Mouse (Mus musculus) forebrain, embryonic 12.5 days (tissue): ENCODE results near the gene Celsr1. TPM values are rescaled to one million over a fixed set of nuclear protein-coding genes. Genes with fewer than 3 reads are reported as not detected.

ENCODE experiments used
- ATAC-seq: fragments of 200-750 bp; cut with Nextera tagmentation; 2 replicates; pipeline ENCODE4 v1.8.0; 2017; ENCODE audit warnings: moderate TSS enrichment; ENCODE audit not compliant: low FRiP score
- H3K27ac ChIP-seq: fragments of 300-500 bp; sonication (generic); 2 replicates; pipeline ENCODE4 v1.5.1; 2016; ENCODE audit warnings: mild to moderate bottlenecking
- H3K27me3 ChIP-seq: fragments of 300-500 bp; sonication (generic); 2 replicates; pipeline ENCODE4 v1.6.1; 2016; ENCODE audit warnings: mild to moderate bottlenecking
- H3K36me3 ChIP-seq: fragments of 300-500 bp; sonication (generic); replicated peaks from 2 replicates; pipeline ENCODE4 v1.6.1; 2016; ENCODE audit warnings: mild to moderate bottlenecking
- H3K4me1 ChIP-seq: fragments of 300-500 bp; sonication (generic); 2 replicates; pipeline ENCODE4 v1.6.1; 2016
- H3K4me2 ChIP-seq: fragments of 300-500 bp; sonication (generic); 2 replicates; pipeline ENCODE4 v1.6.1; 2016; ENCODE audit warnings: mild to moderate bottlenecking, moderate library complexity
- H3K4me3 ChIP-seq: fragments of 300-500 bp; sonication (generic); replicated peaks from 2 replicates; pipeline ENCODE4 v1.5.1; 2016; ENCODE audit warnings: mild to moderate bottlenecking
- H3K9ac ChIP-seq: fragments of 300-500 bp; sonication (generic); 2 replicates; pipeline ENCODE4 v1.6.1; 2016; ENCODE audit warnings: mild to moderate bottlenecking
- H3K9me3 ChIP-seq: fragments of 300-500 bp; sonication (generic); 2 replicates; pipeline ENCODE4 v1.6.1; 2016
- WGBS: fragments of 180-500 bp; shearing (Covaris S2); methylation state at CpG from one replicate; pipeline ENCODE4 v1.1.7; 2016; 5-methylcytosine and 5-hydroxymethylcytosine counted together
- polyA plus RNA-seq: library from polyadenylated mRNA; unstranded; fragments of >200 nt; fragmentation: Nextera tagmentation; extraction: Ambion mirVana; gene quantifications from 2 replicates; pipeline ENCODE4 v1.2.1, GENCODE M21; 2016

The Celsr1 gene
- polyA plus RNA-seq, 1 experiment from 2014 or later: 7.9 TPM

DNA sequence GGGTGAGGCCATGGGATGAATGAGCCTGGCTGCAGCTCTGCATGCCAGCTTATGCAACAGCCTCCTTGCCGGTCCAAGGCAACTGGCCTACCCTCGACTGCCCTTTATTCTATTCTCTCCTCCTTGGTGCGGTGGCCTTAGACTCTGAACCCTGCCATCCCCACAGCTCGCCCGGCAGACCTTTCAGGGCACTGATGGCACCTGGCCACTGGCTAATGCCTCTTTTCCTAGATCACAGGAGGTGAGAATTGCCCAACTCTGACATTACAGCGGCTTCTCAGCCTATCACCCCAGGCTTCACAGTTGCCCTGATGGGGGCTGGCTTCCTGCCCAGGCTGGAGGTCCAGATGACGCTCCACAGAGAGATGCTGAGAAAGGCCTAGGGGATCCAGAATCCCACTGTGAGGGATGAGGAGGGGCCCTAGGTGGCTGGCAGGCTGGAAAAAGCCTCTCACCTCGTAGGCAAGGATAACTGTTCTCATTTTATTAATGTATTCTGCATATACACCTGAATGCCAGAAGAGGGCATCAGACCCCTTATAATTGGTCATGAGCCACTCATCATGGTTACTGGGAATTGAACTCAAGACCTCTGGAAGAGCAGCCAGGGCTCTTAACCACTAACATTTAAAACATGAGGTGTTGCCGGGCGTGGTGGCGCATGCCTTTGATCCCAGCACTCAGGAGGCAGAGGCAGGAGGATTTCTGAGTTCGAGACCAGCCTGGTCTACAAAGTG is 181.8 kb downstream of the Celsr1 start:
- no peak overlapping the region for H3K4me2 ChIP-seq
- H3K9me3 ChIP-seq: no peaks in the 10 kb centered on the region
- no peaks in the 10 kb centered on the region for H3K36me3 ChIP-seq
- H3K4me3 ChIP-seq: no peak overlapping the region
- no peaks in the 10 kb centered on the region for H3K27me3 ChIP-seq
- no peak overlapping the region for H3K27ac ChIP-seq
- WGBS: 82% methylated on average over 12 of the region's 12 CpGs
- no peak for ATAC-seq
- no peaks in the 10 kb centered on the region for H3K4me1 ChIP-seq
- no peak overlapping the region for H3K9ac ChIP-seq

Other genes with a start within 250 kb of the Celsr1 start
- gene Cdpf1, start 222.1 kb downstream of the Celsr1 start, polyA plus RNA-seq: 17.9 and 18.5 TPM in 2 replicates
- 0.10 TPM in 1 of 2 replicates, not detected in the other for gene Pkdrej, start 212.0 kb downstream of the Celsr1 start, polyA plus RNA-seq
- 2.7 and 3.0 TPM in 2 replicates for gene Ttc38, start 201.5 kb downstream of the Celsr1 start, polyA plus RNA-seq
- 44.1 and 44.6 TPM in 2 replicates for gene Gtse1, start 174.0 kb downstream of the Celsr1 start, polyA plus RNA-seq
- gene Trmu, start 154.5 kb downstream of the Celsr1 start, polyA plus RNA-seq: 43.2 and 48.0 TPM in 2 replicates
- 33.4 and 36.6 TPM in 2 replicates for gene Gramd4, start 23.9 kb upstream of the Celsr1 start, polyA plus RNA-seq
- 24.1 and 24.9 TPM in 2 replicates for gene Cerk, start 152.4 kb upstream of the Celsr1 start, polyA plus RNA-seq
- 9.1 and 9.4 TPM in 2 replicates for gene Tbc1d22a, start 180.7 kb upstream of the Celsr1 start, polyA plus RNA-seq